Comparison of ENCODE assay signal across 10 mouse cellular contexts in genomic region chr4:107012574-107012973, GRCm38 (mm10). TPM values are rescaled to one million over a fixed set of nuclear protein-coding genes. Genes with fewer than 3 reads are reported as not detected.
DNase-seq lines count a peak whose midpoint lies in the region; ATAC-seq and TF ChIP-seq lines count a peak whose summit lies in the region.
"Had no signal": no experiment of that assay in that cellular context is flagged by ENCODE, and none has a peak within 500 bp of the region (broad histone marks: within the 10 kb centered on the region; RNA-seq: fewer than 3 reads in every experiment).

No protein-coding gene starts in this region.

- peaks cover 44% of the 10 kb centered on the region for H3K4me1 ChIP-seq in kidney, adult 2 months (ENCODE audit: control insufficient read depth, insufficient read depth, low read length)
- H3K4me1 ChIP-seq in limb, embryonic 15.5 days: peaks cover 57% of the 10 kb centered on the region

- no peaks in the 10 kb centered on the region for H3K27me3 ChIP-seq in kidney, adult 2 months (replicated peaks; ENCODE audit: control insufficient read depth, insufficient read depth, low read length)
- H3K27me3 ChIP-seq in limb, embryonic 15.5 days: no peaks in the 10 kb centered on the region
- H3K27me3 ChIP-seq: CH12.LX had no signal

- H3K9ac ChIP-seq in limb, embryonic 15.5 days: no peak overlapping the region

- 70% methylated on average over 3 of the region's 3 CpGs for WGBS in kidney, adult 2 months
- WGBS in limb, embryonic 15.5 days: 83% methylated on average over 3 of the region's 3 CpGs

- TF ChIP-seq CTCF in kidney, adult 2 months (conservative IDR thresholded peaks at IDR 0.05; ENCODE audit: insufficient read depth, insufficient read length, low read depth, low read length): no peak

- no peak overlapping the region for H3K4me2 ChIP-seq in limb, embryonic 15.5 days

- DNase-seq in kidney, adult 2 months: peak; percentile 42
- no peak for DNase-seq in kidney, adult 8-10 months
- peak; percentile 83 for DNase-seq in cerebellum, adult 8-10 months
- DNase-seq in gastrocnemius, postnatal 14 days: peak; percentile 42
- DNase-seq in left cerebral cortex, postnatal 14 days (ENCODE audit: low spot score in 2 of 2): no peak
- DNase-seq in testis, postnatal 14 days (ENCODE audit: low spot score): no peak
- DNase-seq: liver; thymus, postnatal 25 days had no signal

- no peaks in the 10 kb centered on the region for H3K36me3 ChIP-seq in kidney, adult 2 months (ENCODE audit: control insufficient read depth, insufficient read depth, low read length)
- peaks cover 11% of the 10 kb centered on the region; the same call in 1 of the 2 replicates for H3K36me3 ChIP-seq in limb, embryonic 15.5 days

- no peak for TF ChIP-seq POLR2A in kidney, adult 2 months (IDR thresholded peaks at IDR 0.05; ENCODE audit: low read depth, low read length)

- H3K9me3 ChIP-seq in limb, embryonic 15.5 days: no peaks in the 10 kb centered on the region

- peak overlapping the region; percentile 49 for H3K27ac ChIP-seq in kidney, adult 2 months (ENCODE audit: insufficient read depth, low read depth, low read length)
- H3K27ac ChIP-seq in limb, embryonic 15.5 days: peak overlapping the region; percentile 71

- no peak overlapping the region for H3K4me3 ChIP-seq in kidney, adult 2 months (ENCODE audit: insufficient read depth, low read depth, low read length)
- H3K4me3 ChIP-seq in limb, embryonic 15.5 days: no peak overlapping the region

- intact Hi-C loops in gastrocnemius, postnatal 14 days (cut with DNase I; ENCODE audit: low total_unique reads): no loop called here
- intact Hi-C loops in left cerebral cortex, postnatal 14 days (cut with DNase I): no loop called here

- no peak for ATAC-seq in limb, embryonic 15.5 days (ENCODE audit: insufficient number of reproducible peaks, low FRiP score, low TSS enrichment, low read depth)

RNA-seq across cellular contexts. Expression of gene Mrpl37, which starts 54.1 kb away (rescaled TPM):
- 111 and 118 TPM in 2 replicates for polyA plus RNA-seq in kidney, adult 2 months (2012; rRNA removed)
- total RNA-seq in gastrocnemius, postnatal 14 days (2021): 10 to 100 TPM; 75.8 to 84.3 TPM
- 87.8 and 88.3 TPM in 2 replicates for polyA plus RNA-seq in limb, embryonic 15.5 days (2015; fragmentation: Nextera tagmentation; extraction: Ambion mirVana)
- total RNA-seq in left cerebral cortex, postnatal 14 days (2021): 10 to 100 TPM; 64.9 to 67.0 TPM

RNA-seq across cellular contexts. Expression of gene Cyb5rl, which starts 54.2 kb away (rescaled TPM):
- 19.0 and 21.7 TPM in 2 replicates for polyA plus RNA-seq in kidney, adult 2 months (2012; rRNA removed)
- total RNA-seq in gastrocnemius, postnatal 14 days (2021): 10 to 100 TPM; 16.2 to 17.1 TPM
- 8.0 and 8.4 TPM in 2 replicates for polyA plus RNA-seq in limb, embryonic 15.5 days (2015; fragmentation: Nextera tagmentation; extraction: Ambion mirVana)
- 1 to 10 TPM; 4.6 to 7.7 TPM for total RNA-seq in left cerebral cortex, postnatal 14 days (2021)

Comparison
In these comparisons a context has a peak if more than half of its experiments do, and no peak if none do; other contexts are left out.
1. DNase-seq: peak in kidney, adult 2 months (single experiment), cerebellum, adult 8-10 months (single experiment) and gastrocnemius, postnatal 14 days (single experiment); none in kidney, adult 8-10 months (0 of 2), left cerebral cortex, postnatal 14 days (0 of 2) and testis, postnatal 14 days (single experiment).